Mouse (Mus musculus) neural tube, embryonic 11.5 days (tissue): Measurements from ENCODE around the gene Igf2bp2. TPM values are rescaled to one million over a fixed set of nuclear protein-coding genes. Genes with fewer than 3 reads are reported as not detected.

Experiments used
- ATAC-seq: fragments of 200-750 bp; cut with Nextera tagmentation; 2 replicates; pipeline ENCODE4 v1.8.0; 2017; ENCODE audit warnings: moderate number of reproducible peaks, mild to moderate bottlenecking, moderate TSS enrichment, moderate library complexity; ENCODE audit not compliant: insufficient read depth, low FRiP score, low TSS enrichment
- DNase-seq: peaks from one replicate; pipeline ENCODE4 v3.0.0-alpha.2; 2015; ENCODE audit warnings: low spot score
- H3K27ac ChIP-seq: fragments of 300-500 bp; sonication (generic); 2 replicates; pipeline ENCODE4 v1.5.1; 2014; ENCODE audit warnings: low read depth, mild to moderate bottlenecking, low read length
- H3K27me3 ChIP-seq: fragments of 300-500 bp; sonication (generic); 2 replicates; pipeline ENCODE4 v1.6.1; 2014; ENCODE audit warnings: mild to moderate bottlenecking, low read length, mixed read lengths; ENCODE audit not compliant: control insufficient read depth, insufficient read depth
- H3K36me3 ChIP-seq: fragments of 300-500 bp; sonication (generic); 2 replicates; pipeline ENCODE4 v1.6.1; 2014; ENCODE audit warnings: mild to moderate bottlenecking, low read length, moderate library complexity, mixed read lengths; ENCODE audit not compliant: control insufficient read depth, insufficient read depth
- H3K4me1 ChIP-seq: fragments of 300-500 bp; sonication (generic); 2 replicates; pipeline ENCODE4 v1.6.1; 2014; ENCODE audit warnings: low read length, mixed read lengths; ENCODE audit not compliant: control insufficient read depth, insufficient read depth
- H3K4me2 ChIP-seq: fragments of 300-500 bp; sonication (generic); 2 replicates; pipeline ENCODE4 v1.6.1; 2014; ENCODE audit warnings: low read depth, mild to moderate bottlenecking, moderate library complexity
- H3K4me3 ChIP-seq: fragments of 300-500 bp; sonication (generic); 2 replicates; pipeline ENCODE4 v1.5.1; 2014; ENCODE audit warnings: low read depth, low read length
- H3K9ac ChIP-seq: fragments of 300-500 bp; sonication (generic); 2 replicates; pipeline ENCODE4 v1.6.1; 2014; ENCODE audit warnings: mild to moderate bottlenecking, low read length
- H3K9me3 ChIP-seq: fragments of 300-500 bp; sonication (generic); 2 replicates; pipeline ENCODE4 v1.6.1; 2016; ENCODE audit warnings: low read length; ENCODE audit not compliant: control insufficient read depth
- WGBS: fragments of 180-500 bp; shearing (Covaris S2); extraction: QIAGEN DNeasy Blood & Tissue Kit; methylation state at CpG from one replicate; pipeline ENCODE4 v1.1.7; 2014; 5-methylcytosine and 5-hydroxymethylcytosine counted together
- polyA plus RNA-seq: library from polyadenylated mRNA; unstranded; fragments of >200 nt; fragmentation: Nextera tagmentation; extraction: Ambion mirVana; gene quantifications from 2 replicates; pipeline ENCODE4 v1.2.1, GENCODE M21; 2014

Igf2bp2 gene
- polyA plus RNA-seq, 1 experiment from 2014 or later: 141 TPM

GRCm38 (mm10) chr16:22057498-22057897 is 105.6 kb downstream of the Igf2bp2 start:
- no peak for ATAC-seq
- Histone ChIP-seq H3K4me2 (no peak overlapping the region), H3K36me3 (peaks cover 16% of the 10 kb centered on the region), H3K9me3 (no peaks in the 10 kb centered on the region), H3K4me3 (no peak overlapping the region), H3K4me1 (no peaks in the 10 kb centered on the region), H3K27me3 (no peaks in the 10 kb centered on the region), H3K27ac (no peak overlapping the region), H3K9ac (no peak overlapping the region)
- DNase-seq: no peak
- WGBS: 84% methylated on average over 6 of the region's 6 CpGs

GRCm38 (mm10) chr16:22053411-22053810 is 109.7 kb downstream of the Igf2bp2 start:
- 96% methylated on average over 21 of the region's 21 CpGs for WGBS
- Histone ChIP-seq H3K9ac (no peak overlapping the region), H3K4me3 (no peak overlapping the region), H3K9me3 (no peaks in the 10 kb centered on the region), H3K27me3 (no peaks in the 10 kb centered on the region), H3K4me2 (no peak overlapping the region), H3K4me1 (no peaks in the 10 kb centered on the region), H3K27ac (no peak overlapping the region), H3K36me3 (no peaks in the 10 kb centered on the region; the same call in 1 of the 2 replicates)
- DNase-seq (no peak), ATAC-seq (no peak)

- no peak overlapping the region for H3K27ac ChIP-seq
- H3K4me1 ChIP-seq: no peaks in the 10 kb centered on the region
- WGBS: 95% methylated on average over 10 of the region's 10 CpGs
- no peak overlapping the region for H3K9ac ChIP-seq
- H3K9me3 ChIP-seq: no peaks in the 10 kb centered on the region
- H3K27me3 ChIP-seq: no peaks in the 10 kb centered on the region
- no peak for DNase-seq
- no peak for ATAC-seq
- H3K4me2 ChIP-seq: no peak overlapping the region
- H3K36me3 ChIP-seq: peaks cover 4% of the 10 kb centered on the region
- no peak overlapping the region for H3K4me3 ChIP-seq
Observed at GRCm38 (mm10) chr16:22046739-22047366, 116.2 kb downstream of the Igf2bp2 start.

GRCm38 (mm10) chr16:22045930-22046329 is 117.2 kb downstream of the Igf2bp2 start:
- Histone ChIP-seq H3K27ac (no peak overlapping the region), H3K9ac (no peak overlapping the region), H3K4me3 (no peak overlapping the region), H3K4me2 (no peak overlapping the region), H3K27me3 (no peaks in the 10 kb centered on the region), H3K36me3 (peaks cover 4% of the 10 kb centered on the region), H3K4me1 (no peaks in the 10 kb centered on the region), H3K9me3 (no peaks in the 10 kb centered on the region)
- 95% methylated on average over 3 of the region's 3 CpGs for WGBS
- no peak for DNase-seq
- no peak for ATAC-seq

GRCm38 (mm10) chr16:22043830-22044229 is 119.3 kb downstream of the Igf2bp2 start:
- DNase-seq: no peak
- H3K4me3 ChIP-seq: no peak overlapping the region
- ATAC-seq: no peak
- no peak overlapping the region for H3K27ac ChIP-seq
- H3K4me2 ChIP-seq: no peak overlapping the region
- WGBS: 96% methylated on average over 4 of the region's 4 CpGs
- H3K36me3 ChIP-seq: peaks cover 7% of the 10 kb centered on the region
- no peak overlapping the region for H3K9ac ChIP-seq
- H3K9me3 ChIP-seq: no peaks in the 10 kb centered on the region
- H3K4me1 ChIP-seq: no peaks in the 10 kb centered on the region
- no peaks in the 10 kb centered on the region for H3K27me3 ChIP-seq

- Histone ChIP-seq H3K9me3 (no peaks in the 10 kb centered on the region), H3K27ac (no peak overlapping the region), H3K4me1 (no peaks in the 10 kb centered on the region), H3K9ac (no peak overlapping the region), H3K27me3 (no peaks in the 10 kb centered on the region), H3K4me2 (no peak overlapping the region), H3K4me3 (no peak overlapping the region), H3K36me3 (peaks cover 7% of the 10 kb centered on the region)
- 94% methylated on average over 1 of the region's 1 CpGs for WGBS
- no peak for DNase-seq
- ATAC-seq: no peak
Observed at GRCm38 (mm10) chr16:22039978-22040377, 123.1 kb downstream of the Igf2bp2 start.

- no peaks in the 10 kb centered on the region for H3K9me3 ChIP-seq
- H3K36me3 ChIP-seq: peaks cover 3% of the 10 kb centered on the region; the same call in 1 of the 2 replicates
- no peak overlapping the region for H3K9ac ChIP-seq
- WGBS: 92% methylated on average over 10 of the region's 10 CpGs
- H3K4me1 ChIP-seq: no peaks in the 10 kb centered on the region
- no peaks in the 10 kb centered on the region for H3K27me3 ChIP-seq
- ATAC-seq (no peak), DNase-seq (no peak)
- no peak overlapping the region for H3K4me2 ChIP-seq
- H3K27ac ChIP-seq: no peak overlapping the region
- H3K4me3 ChIP-seq: no peak overlapping the region
Observed at GRCm38 (mm10) chr16:22038554-22038953, 124.5 kb downstream of the Igf2bp2 start.

- peaks cover 13% of the 10 kb centered on the region for H3K36me3 ChIP-seq
- no peaks in the 10 kb centered on the region for H3K27me3 ChIP-seq
- H3K9me3 ChIP-seq: no peaks in the 10 kb centered on the region
- H3K4me2 ChIP-seq: no peak overlapping the region
- no peaks in the 10 kb centered on the region for H3K4me1 ChIP-seq
- no peak overlapping the region for H3K27ac ChIP-seq
- no peak for ATAC-seq
- WGBS: 96% methylated on average over 5 of the region's 5 CpGs
- H3K9ac ChIP-seq: no peak overlapping the region
- no peak overlapping the region for H3K4me3 ChIP-seq
- DNase-seq: no peak
Observed at GRCm38 (mm10) chr16:22027474-22027873, 135.6 kb downstream of the Igf2bp2 start.

GRCm38 (mm10) chr16:22022122-22022521 is 141.0 kb downstream of the Igf2bp2 start:
- Histone ChIP-seq H3K27ac (no peak overlapping the region), H3K4me1 (no peaks in the 10 kb centered on the region), H3K4me3 (no peak overlapping the region), H3K4me2 (no peak overlapping the region), H3K27me3 (no peaks in the 10 kb centered on the region), H3K36me3 (peaks cover 10% of the 10 kb centered on the region), H3K9ac (no peak overlapping the region), H3K9me3 (peaks cover 4% of the 10 kb centered on the region; the same call in 1 of the 2 replicates)
- DNase-seq (no peak), ATAC-seq (no peak)
- 97% methylated on average over 2 of the region's 2 CpGs for WGBS
